Mouse (Mus musculus) embryo, embryonic 11 days (tissue): Measurements from ENCODE around the gene Vamp5.

Source experiments
- DNase-seq: peaks from one replicate; pipeline ENCODE4 v3.0.0-alpha.2; 2015

Vamp5 gene

GRCm38 (mm10) chr6:72380131-72380770 lies at the start of gene Vamp5:
Gene Vamp5 (minus strand): TSS chr6:72380468.
- DNase-seq, result peak; percentile 76

GRCm38 (mm10) chr6:72429061-72429842 lies 49.0 kb upstream of the Vamp5 start:
- no peak for DNase-seq

- DNase-seq, result peak; percentile 82
These were observed 47.8 kb upstream of the Vamp5 start for GRCm38 (mm10) chr6:72428036-72428435.

- DNase-seq, result no peak
These were observed 45.4 kb upstream of the Vamp5 start for GRCm38 (mm10) chr6:72425646-72426045.

- no peak for DNase-seq
These were observed 40.6 kb upstream of the Vamp5 start for GRCm38 (mm10) chr6:72420901-72421300.

- DNase-seq, result no peak
These were observed 39.5 kb upstream of the Vamp5 start for GRCm38 (mm10) chr6:72419806-72420205.

- no peak for DNase-seq
These were observed 38.0 kb upstream of the Vamp5 start for GRCm38 (mm10) chr6:72418279-72418678.

GRCm38 (mm10) chr6:72415964-72416772 lies 35.9 kb upstream of the Vamp5 start:
- no peak for DNase-seq

- DNase-seq, result no peak
These were observed 34.9 kb upstream of the Vamp5 start for GRCm38 (mm10) chr6:72415181-72415580.

- DNase-seq, result peak; percentile 99
These were observed 33.9 kb upstream of the Vamp5 start, which contains the start of gene Ggcx for GRCm38 (mm10) chr6:72414076-72414756. Gene Ggcx (plus strand): TSS chr6:72414308.

- DNase-seq, result no peak
These were observed 30.2 kb upstream of the Vamp5 start for GRCm38 (mm10) chr6:72410518-72410917.

GRCm38 (mm10) chr6:72410003-72410402 lies 29.7 kb upstream of the Vamp5 start:
- DNase-seq, result no peak

- peak; percentile 89 for DNase-seq
These were observed 29.3 kb upstream of the Vamp5 start for GRCm38 (mm10) chr6:72409567-72409966.

- peak; percentile 89 for DNase-seq
These were observed 26.9 kb upstream of the Vamp5 start for GRCm38 (mm10) chr6:72407119-72407518.

- DNase-seq, result no peak
These were observed 25.1 kb upstream of the Vamp5 start for GRCm38 (mm10) chr6:72405356-72405755.

GRCm38 (mm10) chr6:72401875-72402274 lies 21.6 kb upstream of the Vamp5 start:
- peak; percentile 72 for DNase-seq

- peak; percentile 47 for DNase-seq
These were observed 19.7 kb upstream of the Vamp5 start for GRCm38 (mm10) chr6:72399967-72400366.

- no peak for DNase-seq
These were observed 16.6 kb upstream of the Vamp5 start for GRCm38 (mm10) chr6:72396837-72397251.

GRCm38 (mm10) chr6:72392341-72392740 lies 12.1 kb upstream of the Vamp5 start:
- no peak for DNase-seq

GRCm38 (mm10) chr6:72390795-72391521 lies 10.7 kb upstream of the Vamp5 start:
- peak; percentile 62 for DNase-seq

GRCm38 (mm10) chr6:72389941-72390771 lies 9.9 kb upstream of the Vamp5 start, which contains the start of gene Vamp8:
Gene Vamp8 (minus strand): TSS chr6:72390703.
- peak; percentile 71 for DNase-seq
